Mouse (Mus musculus): ENCODE data around the gene Serpina3c.

DNA sequence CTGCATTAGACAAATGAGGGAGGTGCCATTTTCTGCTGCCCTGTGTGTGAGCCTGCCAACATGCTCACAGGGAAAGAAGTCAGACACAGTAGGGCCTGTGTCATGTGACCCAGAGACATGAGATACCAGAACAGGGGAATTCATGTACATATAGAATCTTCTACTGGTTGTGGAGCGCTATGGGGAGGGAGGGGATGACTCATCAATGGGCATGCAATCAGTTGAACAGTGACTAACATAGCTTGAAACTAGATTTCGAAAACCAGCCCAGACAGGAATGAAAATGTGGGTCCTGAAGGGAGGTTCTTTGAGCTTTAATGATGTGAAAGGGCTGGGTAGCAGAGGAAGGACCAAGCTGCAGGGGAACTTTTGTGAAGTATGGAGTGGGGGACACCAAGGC, 29.7 kb downstream of the Serpina3c start:
- TF ChIP-seq CTCF (IDR thresholded peaks at IDR 0.05; ENCODE audit: low read depth) = no peak
- TF ChIP-seq EP300 (optimal IDR thresholded peaks at IDR 0.05) = no peak

Data from stomach, postnatal 0 days (tissue).